Mouse (Mus musculus) liver, postnatal 0 days (tissue): ENCODE results near the gene Olfr284.

Experiments
- CTCF ChIP-seq: sonication (generic); IDR thresholded peaks from 2 replicates; pipeline ENCODE4 v1.5.1; 2016; ENCODE audit warnings: antibody characterized with exemption, low read depth
- EP300 ChIP-seq: IDR thresholded peaks from 2 replicates; pipeline ENCODE4 v1.6.1; 2016; ENCODE audit warnings: antibody characterized with exemption, low read depth, mild to moderate bottlenecking

GRCm38 (mm10) chr15:98317177-98317724, 23.5 kb downstream of the Olfr284 start, which contains the start of gene Olfr285:
- TF ChIP-seq CTCF (no peak), EP300 (no peak)
